8 mouse cellular contexts compared by ENCODE assay signal in the genomic region with DNA sequence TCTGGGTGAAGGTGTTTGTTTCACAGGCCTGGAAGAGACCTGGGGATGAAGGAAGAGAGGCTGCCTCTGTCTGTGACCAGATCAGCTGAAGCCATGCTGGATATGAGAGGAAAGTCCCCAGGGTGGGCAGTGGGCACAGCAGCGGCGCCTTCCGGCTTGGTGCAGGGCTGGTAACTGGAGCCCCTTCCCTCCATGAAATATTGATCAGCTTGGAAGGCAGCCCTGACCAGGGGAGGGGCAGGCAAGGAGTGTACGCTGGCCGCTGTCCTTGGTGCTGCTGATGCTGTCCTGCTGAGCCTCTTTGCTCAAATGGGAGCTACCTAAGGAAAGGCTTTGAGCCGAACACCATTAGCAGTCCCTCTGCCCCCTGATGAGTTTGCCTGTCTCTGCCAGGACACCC. TPM values are rescaled to one million over a fixed set of nuclear protein-coding genes. Genes with fewer than 3 reads are reported as not detected.
DNase-seq lines count a peak whose midpoint lies in the region; ATAC-seq and TF ChIP-seq lines count a peak whose summit lies in the region.

No protein-coding gene starts in this region.

- no peak overlapping the region for H3K27ac ChIP-seq in midbrain, embryonic 10.5 days (replicated peaks)
- H3K27ac ChIP-seq in midbrain, embryonic 15.5 days, result no peak overlapping the region
- no peak overlapping the region for H3K27ac ChIP-seq in kidney, postnatal 0 days
- no peak overlapping the region for H3K27ac ChIP-seq in neural tube, embryonic 11.5 days (ENCODE audit: low read depth, low read length)

- TF ChIP-seq CTCF in kidney, postnatal 0 days (IDR thresholded peaks at IDR 0.05; ENCODE audit: low read depth), result no peak

- H3K36me3 ChIP-seq in midbrain, embryonic 10.5 days, result no peaks in the 10 kb centered on the region
- H3K36me3 ChIP-seq in midbrain, embryonic 15.5 days (replicated peaks), result no peaks in the 10 kb centered on the region
- no peaks in the 10 kb centered on the region for H3K36me3 ChIP-seq in kidney, postnatal 0 days (ENCODE audit: insufficient read depth, low read length)
- H3K36me3 ChIP-seq in neural tube, embryonic 11.5 days (ENCODE audit: control insufficient read depth, insufficient read depth, low read length), result no peaks in the 10 kb centered on the region

- H3K9me3 ChIP-seq in midbrain, embryonic 10.5 days (replicated peaks), result no peaks in the 10 kb centered on the region
- H3K9me3 ChIP-seq in midbrain, embryonic 15.5 days, result no peaks in the 10 kb centered on the region
- H3K9me3 ChIP-seq in kidney, postnatal 0 days (replicated peaks; ENCODE audit: low read length), result no peaks in the 10 kb centered on the region
- no peaks in the 10 kb centered on the region for H3K9me3 ChIP-seq in neural tube, embryonic 11.5 days (ENCODE audit: control insufficient read depth, low read length)

- 12% methylated on average over 6 of the region's 6 CpGs for WGBS in midbrain, embryonic 10.5 days
- 9% methylated on average over 6 of the region's 6 CpGs for WGBS in midbrain, embryonic 15.5 days
- WGBS in kidney, postnatal 0 days, result 3% methylated on average over 6 of the region's 6 CpGs
- 10% methylated on average over 6 of the region's 6 CpGs for WGBS in neural tube, embryonic 11.5 days

- H3K4me3 ChIP-seq in midbrain, embryonic 10.5 days, result no peak overlapping the region
- no peak overlapping the region for H3K4me3 ChIP-seq in midbrain, embryonic 15.5 days
- no peak overlapping the region for H3K4me3 ChIP-seq in kidney, postnatal 0 days (replicated peaks; ENCODE audit: low read depth, low read length)
- H3K4me3 ChIP-seq in neural tube, embryonic 11.5 days (ENCODE audit: low read depth, low read length), result no peak overlapping the region

- ATAC-seq in midbrain, embryonic 15.5 days (replicated peaks), result no peak
- peak; percentile 52 for ATAC-seq in kidney, postnatal 0 days (replicated peaks; ENCODE audit: low FRiP score, low read depth)
- ATAC-seq in neural tube, embryonic 11.5 days (ENCODE audit: insufficient read depth, low FRiP score, low TSS enrichment), result no peak

- H3K4me2 ChIP-seq in midbrain, embryonic 15.5 days, result no peak overlapping the region
- no peak overlapping the region for H3K4me2 ChIP-seq in kidney, postnatal 0 days (ENCODE audit: low read length)
- H3K4me2 ChIP-seq in neural tube, embryonic 11.5 days (ENCODE audit: low read depth), result no peak overlapping the region

- peaks cover 21% of the 10 kb centered on the region for H3K4me1 ChIP-seq in midbrain, embryonic 10.5 days
- peaks cover 16% of the 10 kb centered on the region for H3K4me1 ChIP-seq in midbrain, embryonic 15.5 days
- no peaks in the 10 kb centered on the region for H3K4me1 ChIP-seq in kidney, postnatal 0 days (replicated peaks; ENCODE audit: insufficient read depth, low read length)
- no peaks in the 10 kb centered on the region for H3K4me1 ChIP-seq in neural tube, embryonic 11.5 days (ENCODE audit: control insufficient read depth, insufficient read depth, low read length)

- H3K27me3 ChIP-seq in midbrain, embryonic 10.5 days (ENCODE audit: low read depth, poor library complexity, severe bottlenecking), result no peaks in the 10 kb centered on the region
- H3K27me3 ChIP-seq in midbrain, embryonic 15.5 days (replicated peaks), result no peaks in the 10 kb centered on the region
- no peaks in the 10 kb centered on the region for H3K27me3 ChIP-seq in kidney, postnatal 0 days (ENCODE audit: insufficient read depth, low read length)
- H3K27me3 ChIP-seq in neural tube, embryonic 11.5 days (ENCODE audit: control insufficient read depth, insufficient read depth, low read length), result no peaks in the 10 kb centered on the region

- no peak overlapping the region for H3K9ac ChIP-seq in midbrain, embryonic 15.5 days
- H3K9ac ChIP-seq in kidney, postnatal 0 days (ENCODE audit: low read depth, low read length), result no peak overlapping the region
- no peak overlapping the region for H3K9ac ChIP-seq in neural tube, embryonic 11.5 days (ENCODE audit: low read length)

- peak; percentile 45 for DNase-seq in midbrain, embryonic 10.5 days (ENCODE audit: low spot score)
- peak; percentile 92 for DNase-seq in embryo, embryonic 10 days (ENCODE audit: low spot score)
- DNase-seq in kidney, postnatal 0 days (ENCODE audit: low spot score), result peak; percentile 86
- peak; percentile 67 for DNase-seq in neural tube, embryonic 11.5 days (ENCODE audit: low spot score)
- no peak for DNase-seq in spleen, adult 12 weeks (ENCODE audit: low spot score)
- DNase-seq in gastrocnemius, postnatal 25 days, result no peak
- DNase-seq in heart, adult 9 months (ENCODE audit: low spot score in 2 of 2), result no peak

RNA-seq across cellular contexts. Expression of a gene that starts 11.6 kb away (rescaled TPM):
- 3.8 and 5.4 TPM in 2 replicates for polyA plus RNA-seq in midbrain, embryonic 10.5 days (2016; fragmentation: Nextera tagmentation; extraction: Ambion mirVana)
- 25.4 and 27.0 TPM in 2 replicates for polyA plus RNA-seq in midbrain, embryonic 15.5 days (2015; fragmentation: Nextera tagmentation; extraction: Ambion mirVana)
- 0.21 and 0.22 TPM in 2 replicates for polyA plus RNA-seq in kidney, postnatal 0 days (2015; fragmentation: Nextera tagmentation; extraction: Ambion mirVana)
- polyA plus RNA-seq in neural tube, embryonic 11.5 days (2014; fragmentation: Nextera tagmentation; extraction: Ambion mirVana), result 4.6 and 5.2 TPM in 2 replicates
- total RNA-seq in gastrocnemius, postnatal 25 days (2021), result under 1 TPM in 1 of 2 experiments, not detected in 1; 0.03 TPM

RNA-seq across cellular contexts. Expression of a gene that starts 34.8 kb away (rescaled TPM):
- 123 and 127 TPM in 2 replicates for polyA plus RNA-seq in midbrain, embryonic 10.5 days (2016; fragmentation: Nextera tagmentation; extraction: Ambion mirVana)
- polyA plus RNA-seq in midbrain, embryonic 15.5 days (2015; fragmentation: Nextera tagmentation; extraction: Ambion mirVana), result 79.2 and 81.6 TPM in 2 replicates
- 107 and 108 TPM in 2 replicates for polyA plus RNA-seq in kidney, postnatal 0 days (2015; fragmentation: Nextera tagmentation; extraction: Ambion mirVana)
- 119 and 126 TPM in 2 replicates for polyA plus RNA-seq in neural tube, embryonic 11.5 days (2014; fragmentation: Nextera tagmentation; extraction: Ambion mirVana)
- 10 to 100 TPM; 39.3 to 43.5 TPM for total RNA-seq in gastrocnemius, postnatal 25 days (2021)

RNA-seq across cellular contexts. Expression of a gene that starts 58.6 kb away (rescaled TPM):
- 36.6 and 39.0 TPM in 2 replicates for polyA plus RNA-seq in midbrain, embryonic 10.5 days (2016; fragmentation: Nextera tagmentation; extraction: Ambion mirVana)
- 37.3 and 39.1 TPM in 2 replicates for polyA plus RNA-seq in midbrain, embryonic 15.5 days (2015; fragmentation: Nextera tagmentation; extraction: Ambion mirVana)
- polyA plus RNA-seq in kidney, postnatal 0 days (2015; fragmentation: Nextera tagmentation; extraction: Ambion mirVana), result 20.4 and 21.1 TPM in 2 replicates
- 32.3 and 32.8 TPM in 2 replicates for polyA plus RNA-seq in neural tube, embryonic 11.5 days (2014; fragmentation: Nextera tagmentation; extraction: Ambion mirVana)
- 1 to 10 TPM; 1.5 to 2.2 TPM for total RNA-seq in gastrocnemius, postnatal 25 days (2021)

Comparison
In these comparisons a context has a peak if more than half of its experiments do, and no peak if none do; other contexts are left out.
1. DNase-seq: peak in midbrain, embryonic 10.5 days (single experiment), embryo, embryonic 10 days (single experiment), kidney, postnatal 0 days (single experiment) and neural tube, embryonic 11.5 days (single experiment); none in spleen, adult 12 weeks (single experiment), gastrocnemius, postnatal 25 days (single experiment) and heart, adult 9 months (0 of 2).